Mouse (Mus musculus) heart, embryonic 10.5 days (tissue): ENCODE measurements around the gene Arid5b. TPM values are rescaled to one million over a fixed set of nuclear protein-coding genes. Genes with fewer than 3 reads are reported as not detected.

Source experiments
- DNase-seq: peaks from one replicate; pipeline ENCODE4 v3.0.0-alpha.2; 2017; ENCODE audit warnings: low spot score
- H3K27ac ChIP-seq: fragments of 300-500 bp; sonication (generic); 2 replicates; pipeline ENCODE4 v1.5.1; 2016; ENCODE audit warnings: mild to moderate bottlenecking
- H3K27me3 ChIP-seq: fragments of 300-500 bp; sonication (generic); 2 replicates; pipeline ENCODE4 v1.6.1; 2016; ENCODE audit warnings: mild to moderate bottlenecking; ENCODE audit not compliant: poor library complexity, insufficient read depth, severe bottlenecking
- H3K36me3 ChIP-seq: fragments of 300-500 bp; sonication (generic); 2 replicates; pipeline ENCODE4 v1.6.1; 2016; ENCODE audit warnings: mild to moderate bottlenecking, moderate library complexity
- H3K4me1 ChIP-seq: fragments of 300-500 bp; sonication (generic); 2 replicates; pipeline ENCODE4 v1.6.1; 2016; ENCODE audit warnings: mild to moderate bottlenecking
- H3K4me3 ChIP-seq: fragments of 300-500 bp; sonication (generic); 2 replicates; pipeline ENCODE4 v1.5.1; 2016; ENCODE audit warnings: mild to moderate bottlenecking, moderate library complexity
- H3K9me3 ChIP-seq: fragments of 300-500 bp; sonication (generic); 2 replicates; pipeline ENCODE4 v1.6.1; 2016; ENCODE audit warnings: mild to moderate bottlenecking, moderate library complexity
- WGBS: fragments of 180-500 bp; shearing (Covaris S2); methylation state at CpG from one replicate; pipeline ENCODE4 v1.1.7; 2016; 5-methylcytosine and 5-hydroxymethylcytosine counted together
- polyA plus RNA-seq: library from polyadenylated mRNA; unstranded; fragments of >200 nt; fragmentation: Nextera tagmentation; extraction: Ambion mirVana; gene quantifications from 2 replicates; pipeline ENCODE4 v1.2.1, GENCODE M21; 2016

Gene Arid5b
- polyA plus RNA-seq, 1 experiment from 2014 or later: 18.2 TPM

- no peak overlapping the region for H3K27ac ChIP-seq
- no peak overlapping the region for H3K4me3 ChIP-seq
- H3K4me1 ChIP-seq: peaks cover 10% of the 10 kb centered on the region
- WGBS: 74% methylated on average over 9 of the region's 9 CpGs
- no peaks in the 10 kb centered on the region for H3K27me3 ChIP-seq
- 0 out of 2 replicates have a peak, but pooled peaks cover 4% of the 10 kb centered on the region for H3K36me3 ChIP-seq
- H3K9me3 ChIP-seq: no peaks in the 10 kb centered on the region
- DNase-seq: no peak
Observed at GRCm38 (mm10) chr10:68173634-68174033, 104.9 kb downstream of the Arid5b start.

- H3K36me3 ChIP-seq: 0 out of 2 replicates have a peak, but pooled peaks cover 4% of the 10 kb centered on the region
- H3K27ac ChIP-seq: no peak overlapping the region
- H3K9me3 ChIP-seq: no peaks in the 10 kb centered on the region
- WGBS: 92% methylated on average over 4 of the region's 4 CpGs
- DNase-seq: no peak
- no peaks in the 10 kb centered on the region for H3K27me3 ChIP-seq
- H3K4me3 ChIP-seq: no peak overlapping the region
- peaks cover 17% of the 10 kb centered on the region for H3K4me1 ChIP-seq
Observed at GRCm38 (mm10) chr10:68172906-68173305, 105.6 kb downstream of the Arid5b start.

GRCm38 (mm10) chr10:68171974-68172373 lies 106.6 kb downstream of the Arid5b start:
- H3K9me3 ChIP-seq: no peaks in the 10 kb centered on the region
- H3K36me3 ChIP-seq: 0 out of 2 replicates have a peak, but pooled peaks cover 4% of the 10 kb centered on the region
- H3K4me3 ChIP-seq: no peak overlapping the region
- no peak for DNase-seq
- WGBS: 50% methylated on average over 9 of the region's 9 CpGs
- H3K27me3 ChIP-seq: no peaks in the 10 kb centered on the region
- H3K4me1 ChIP-seq: peaks cover 26% of the 10 kb centered on the region
- no peak overlapping the region for H3K27ac ChIP-seq

GRCm38 (mm10) chr10:68168613-68169012 lies 109.9 kb downstream of the Arid5b start:
- peak overlapping the region; percentile 59; the same call in 1 of the 2 replicates for H3K27ac ChIP-seq
- H3K36me3 ChIP-seq: no peaks in the 10 kb centered on the region
- no peaks in the 10 kb centered on the region for H3K27me3 ChIP-seq
- no peaks in the 10 kb centered on the region for H3K9me3 ChIP-seq
- H3K4me1 ChIP-seq: peaks cover 31% of the 10 kb centered on the region
- DNase-seq: no peak
- H3K4me3 ChIP-seq: no peak overlapping the region
- 66% methylated on average over 6 of the region's 6 CpGs for WGBS

- H3K36me3 ChIP-seq: no peaks in the 10 kb centered on the region
- no peaks in the 10 kb centered on the region for H3K27me3 ChIP-seq
- no peak for DNase-seq
- WGBS: 67% methylated on average over 8 of the region's 8 CpGs
- no peak overlapping the region for H3K4me3 ChIP-seq
- peak overlapping the region; percentile 59; the same call in 1 of the 2 replicates for H3K27ac ChIP-seq
- no peaks in the 10 kb centered on the region for H3K9me3 ChIP-seq
- peaks cover 31% of the 10 kb centered on the region for H3K4me1 ChIP-seq
Observed at GRCm38 (mm10) chr10:68168141-68168540, 110.4 kb downstream of the Arid5b start.

- 60% methylated on average over 4 of the region's 4 CpGs for WGBS
- H3K27ac ChIP-seq: peak overlapping the region; percentile 64
- H3K9me3 ChIP-seq: no peaks in the 10 kb centered on the region
- DNase-seq: no peak
- no peaks in the 10 kb centered on the region for H3K36me3 ChIP-seq
- H3K4me1 ChIP-seq: peaks cover 31% of the 10 kb centered on the region
- no peak overlapping the region for H3K4me3 ChIP-seq
- no peaks in the 10 kb centered on the region for H3K27me3 ChIP-seq
Observed at GRCm38 (mm10) chr10:68167118-68167517, 111.4 kb downstream of the Arid5b start.

GRCm38 (mm10) chr10:68166695-68167086 lies 111.8 kb downstream of the Arid5b start:
- no peak overlapping the region for H3K4me3 ChIP-seq
- H3K9me3 ChIP-seq: no peaks in the 10 kb centered on the region
- H3K27ac ChIP-seq: peak overlapping the region; percentile 64
- H3K4me1 ChIP-seq: peaks cover 31% of the 10 kb centered on the region
- DNase-seq: no peak
- no peaks in the 10 kb centered on the region for H3K27me3 ChIP-seq
- no peaks in the 10 kb centered on the region for H3K36me3 ChIP-seq
- 77% methylated on average over 2 of the region's 2 CpGs for WGBS

GRCm38 (mm10) chr10:68165709-68166694 lies 112.5 kb downstream of the Arid5b start:
- Histone ChIP-seq H3K4me1 (peaks cover 31% of the 10 kb centered on the region), H3K27me3 (no peaks in the 10 kb centered on the region), H3K27ac (no peak overlapping the region), H3K9me3 (no peaks in the 10 kb centered on the region), H3K4me3 (no peak overlapping the region), H3K36me3 (no peaks in the 10 kb centered on the region)
- DNase-seq: no peak
- WGBS: 67% methylated on average over 10 of the region's 10 CpGs

GRCm38 (mm10) chr10:68164723-68165706 lies 113.5 kb downstream of the Arid5b start:
- no peak for DNase-seq
- Histone ChIP-seq H3K4me1 (peaks cover 31% of the 10 kb centered on the region), H3K27me3 (no peaks in the 10 kb centered on the region), H3K27ac (no peak overlapping the region), H3K9me3 (no peaks in the 10 kb centered on the region), H3K4me3 (no peak overlapping the region), H3K36me3 (no peaks in the 10 kb centered on the region)
- 83% methylated on average over 8 of the region's 8 CpGs for WGBS

GRCm38 (mm10) chr10:68164137-68164536 lies 114.4 kb downstream of the Arid5b start:
- H3K36me3 ChIP-seq: no peaks in the 10 kb centered on the region
- WGBS: 89% methylated on average over 2 of the region's 2 CpGs
- no peak for DNase-seq
- H3K4me1 ChIP-seq: peaks cover 28% of the 10 kb centered on the region
- no peaks in the 10 kb centered on the region for H3K27me3 ChIP-seq
- H3K4me3 ChIP-seq: no peak overlapping the region
- H3K9me3 ChIP-seq: no peaks in the 10 kb centered on the region
- H3K27ac ChIP-seq: no peak overlapping the region

GRCm38 (mm10) chr10:68159759-68160158 lies 118.8 kb downstream of the Arid5b start:
- no peak overlapping the region for H3K4me3 ChIP-seq
- no peaks in the 10 kb centered on the region for H3K27me3 ChIP-seq
- no peak overlapping the region for H3K27ac ChIP-seq
- DNase-seq: no peak
- H3K36me3 ChIP-seq: no peaks in the 10 kb centered on the region
- no peaks in the 10 kb centered on the region for H3K9me3 ChIP-seq
- H3K4me1 ChIP-seq: peaks cover 22% of the 10 kb centered on the region
- 87% methylated on average over 9 of the region's 9 CpGs for WGBS

- DNase-seq: no peak
- H3K36me3 ChIP-seq: no peaks in the 10 kb centered on the region
- no peak overlapping the region for H3K4me3 ChIP-seq
- no peaks in the 10 kb centered on the region for H3K9me3 ChIP-seq
- peaks cover 22% of the 10 kb centered on the region for H3K4me1 ChIP-seq
- WGBS: 29% methylated on average over 5 of the region's 5 CpGs
- no peaks in the 10 kb centered on the region for H3K27me3 ChIP-seq
- peak overlapping the region; percentile 22; the same call in 1 of the 2 replicates for H3K27ac ChIP-seq
Observed at GRCm38 (mm10) chr10:68158555-68158954, 120.0 kb downstream of the Arid5b start.
